Mouse (Mus musculus): ENCODE data around the gene Ppp1r3d.

DNA sequence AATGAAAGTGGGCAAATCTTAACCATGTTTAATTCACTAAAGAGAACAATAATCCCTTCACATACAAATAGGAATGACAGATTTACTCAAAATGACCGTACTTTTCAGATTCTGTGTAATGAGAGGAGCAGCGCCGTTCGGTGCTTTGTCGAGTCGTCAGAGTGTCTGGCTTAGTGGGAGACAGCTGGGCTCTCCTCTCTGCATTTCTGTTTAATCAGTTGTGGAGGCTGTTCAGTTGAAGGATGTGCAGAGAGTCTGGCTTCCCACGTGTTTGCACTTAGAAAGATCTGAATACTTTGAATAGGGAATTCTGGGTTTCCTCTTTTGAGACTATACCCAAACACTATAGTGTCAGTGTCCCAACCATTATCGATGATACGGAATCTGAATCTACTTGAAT lies 23.0 kb upstream of the Ppp1r3d start:
- TF ChIP-seq POLR2A (IDR thresholded peaks at IDR 0.05; ENCODE audit: insufficient read depth, low read depth, low read length) (no peak), CTCF (IDR thresholded peaks at IDR 0.05; ENCODE audit: insufficient read depth, low read depth, low read length) (no peak)
